Mouse (Mus musculus) limb, embryonic 11.5 days (tissue): ENCODE measurements at regions not wholly inside any gene's neighbourhood (a gene's known extent, or its start where the extent isn't known, plus 50 kb on each side); places are given as distances from the start of the nearest gene placed in this dataset.

Source experiments
- ATAC-seq: fragments of 200-750 bp; cut with Nextera tagmentation; 2 replicates; pipeline ENCODE4 v1.8.0; 2017; ENCODE audit warnings: low read depth; ENCODE audit not compliant: insufficient number of reproducible peaks, low FRiP score, low TSS enrichment
- DNase-seq: peaks from one replicate; pipeline ENCODE4 v3.0.0-alpha.2; 2015; ENCODE audit warnings: low spot score
- H3K27ac ChIP-seq: fragments of 300-500 bp; sonication (generic); replicated peaks from 2 replicates; pipeline ENCODE4 v1.5.1; 2014; ENCODE audit warnings: low read depth, mild to moderate bottlenecking, low read length
- H3K27me3 ChIP-seq: fragments of 300-500 bp; sonication (generic); 2 replicates; pipeline ENCODE4 v1.6.1; 2014; ENCODE audit warnings: mild to moderate bottlenecking, low read length, mixed read lengths; ENCODE audit not compliant: control insufficient read depth, insufficient read depth
- H3K36me3 ChIP-seq: fragments of 300-500 bp; sonication (generic); 2 replicates; pipeline ENCODE4 v1.6.1; 2014; ENCODE audit warnings: mild to moderate bottlenecking, low read length, moderate library complexity, mixed read lengths; ENCODE audit not compliant: control insufficient read depth, insufficient read depth
- H3K4me1 ChIP-seq: fragments of 300-500 bp; sonication (generic); 2 replicates; pipeline ENCODE4 v1.6.1; 2014; ENCODE audit warnings: low read length, mixed read lengths; ENCODE audit not compliant: control insufficient read depth, insufficient read depth
- H3K4me2 ChIP-seq: fragments of 300-500 bp; sonication (generic); 2 replicates; pipeline ENCODE4 v1.6.1; 2014; ENCODE audit warnings: low read depth, mild to moderate bottlenecking, moderate library complexity; ENCODE audit not compliant: severe bottlenecking
- H3K4me3 ChIP-seq: fragments of 300-500 bp; sonication (generic); 2 replicates; pipeline ENCODE4 v1.5.1; 2014; ENCODE audit warnings: low read depth, low read length
- H3K9ac ChIP-seq: fragments of 300-500 bp; sonication (generic); 2 replicates; pipeline ENCODE4 v1.6.1; 2014; ENCODE audit warnings: mild to moderate bottlenecking, low read length
- H3K9me3 ChIP-seq: fragments of 300-500 bp; sonication (generic); 2 replicates; pipeline ENCODE4 v1.6.1; 2016; ENCODE audit warnings: low read length; ENCODE audit not compliant: control insufficient read depth
- WGBS: fragments of 180-500 bp; shearing (Covaris S2); extraction: QIAGEN DNeasy Blood & Tissue Kit; methylation state at CpG from one replicate; pipeline ENCODE4 v1.1.7; 2014; 5-methylcytosine and 5-hydroxymethylcytosine counted together

DNA sequence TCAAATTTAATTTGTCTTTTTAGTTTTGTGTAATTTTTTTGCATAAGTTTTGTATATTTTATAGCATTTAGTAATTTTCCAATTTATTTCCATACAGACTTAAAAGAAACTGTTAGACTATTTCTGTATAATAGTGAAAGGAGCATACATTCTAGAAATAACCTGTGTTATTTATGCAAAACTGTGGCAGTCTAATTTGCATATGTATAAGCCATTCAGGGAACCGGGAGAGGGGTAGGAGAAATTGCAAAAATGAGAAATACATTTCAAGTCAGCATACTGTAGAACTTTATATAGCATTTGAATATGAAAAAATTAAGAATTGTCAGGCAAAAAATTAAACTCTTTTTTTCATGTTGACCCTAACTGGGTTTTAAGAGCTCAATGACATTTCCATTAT is 364.3 kb downstream of the Lmo7 start:
- H3K4me1 ChIP-seq: no peaks in the 10 kb centered on the region
- no peak overlapping the region for H3K4me3 ChIP-seq
- no peak overlapping the region for H3K4me2 ChIP-seq
- ATAC-seq (no peak), DNase-seq (no peak)
- WGBS: 91% methylated on average over 1 of the region's 1 CpGs
- H3K36me3 ChIP-seq: no peaks in the 10 kb centered on the region
- H3K27me3 ChIP-seq: no peaks in the 10 kb centered on the region
- no peak overlapping the region for H3K9ac ChIP-seq
- no peak overlapping the region for H3K27ac ChIP-seq
- H3K9me3 ChIP-seq: no peaks in the 10 kb centered on the region

DNA sequence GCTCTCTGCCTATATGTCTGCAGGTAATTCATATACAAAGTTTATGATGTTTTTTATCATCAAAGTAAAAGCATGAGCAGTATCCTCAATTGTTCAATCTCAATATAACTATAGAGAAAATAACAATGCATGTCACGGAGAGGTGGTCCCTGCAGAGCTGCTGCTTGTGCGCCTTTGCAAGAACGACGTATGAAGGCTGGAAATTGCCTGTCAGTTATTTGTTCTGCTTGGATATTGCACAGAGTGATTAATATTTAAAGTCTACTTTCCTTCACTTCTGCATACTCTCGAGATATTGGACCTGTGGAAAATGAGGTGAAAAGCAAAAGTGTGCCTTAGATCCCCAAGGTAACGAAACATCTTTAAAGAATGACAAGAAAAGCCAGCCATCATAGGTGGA is 362.8 kb downstream of the Lmo7 start:
- no peaks in the 10 kb centered on the region for H3K27me3 ChIP-seq
- H3K9ac ChIP-seq: no peak overlapping the region
- ATAC-seq: no peak
- H3K4me1 ChIP-seq: no peaks in the 10 kb centered on the region
- no peak overlapping the region for H3K27ac ChIP-seq
- no peaks in the 10 kb centered on the region for H3K36me3 ChIP-seq
- no peaks in the 10 kb centered on the region for H3K9me3 ChIP-seq
- 83% methylated on average over 6 of the region's 6 CpGs for WGBS
- H3K4me2 ChIP-seq: no peak overlapping the region
- H3K4me3 ChIP-seq: no peak overlapping the region
- DNase-seq: no peak

DNA sequence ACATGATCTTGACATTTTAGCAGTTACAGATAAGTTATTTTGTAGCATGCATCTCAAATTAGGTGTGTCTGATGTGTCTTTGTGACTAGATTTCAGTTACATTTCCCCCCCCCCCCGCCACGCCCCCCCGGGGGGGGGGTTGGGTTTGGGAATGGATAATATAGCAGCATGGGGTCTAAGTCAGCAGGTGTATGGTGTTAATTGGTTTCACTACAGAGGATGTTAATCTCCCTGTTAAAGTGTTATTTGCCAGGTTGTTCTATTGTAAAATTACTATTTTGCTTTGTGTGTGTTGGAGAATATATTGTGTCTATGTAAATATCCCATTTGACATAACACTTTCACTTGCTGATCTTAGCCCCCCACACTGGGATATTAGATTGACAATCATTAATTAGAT is 319.2 kb downstream of the Lmo7 start:
- no peaks in the 10 kb centered on the region for H3K27me3 ChIP-seq
- H3K27ac ChIP-seq: no peak overlapping the region
- H3K9ac ChIP-seq: no peak overlapping the region
- no peak overlapping the region for H3K4me3 ChIP-seq
- H3K4me1 ChIP-seq: no peaks in the 10 kb centered on the region
- no peak overlapping the region for H3K4me2 ChIP-seq
- 16% methylated on average over 3 of the region's 3 CpGs for WGBS
- no peak for DNase-seq
- no peak for ATAC-seq
- no peaks in the 10 kb centered on the region for H3K9me3 ChIP-seq
- no peaks in the 10 kb centered on the region for H3K36me3 ChIP-seq

- Histone ChIP-seq H3K36me3 (no peaks in the 10 kb centered on the region), H3K27ac (no peak overlapping the region), H3K4me1 (no peaks in the 10 kb centered on the region), H3K4me2 (no peak overlapping the region), H3K27me3 (no peaks in the 10 kb centered on the region), H3K9me3 (no peaks in the 10 kb centered on the region), H3K9ac (no peak overlapping the region), H3K4me3 (no peak overlapping the region)
- ATAC-seq: no peak
- WGBS: 64% methylated on average over 2 of the region's 3 CpGs
- DNase-seq: no peak
Observed at GRCm38 (mm10) chr14:102048485-102048884, 318.7 kb downstream of the Lmo7 start.

- ATAC-seq (no peak), DNase-seq (no peak)
- H3K27me3 ChIP-seq: no peaks in the 10 kb centered on the region
- 87% methylated on average over 2 of the region's 2 CpGs for WGBS
- no peaks in the 10 kb centered on the region for H3K36me3 ChIP-seq
- H3K4me1 ChIP-seq: no peaks in the 10 kb centered on the region
- H3K9me3 ChIP-seq: no peaks in the 10 kb centered on the region
- no peak overlapping the region for H3K9ac ChIP-seq
- H3K4me2 ChIP-seq: no peak overlapping the region
- H3K4me3 ChIP-seq: no peak overlapping the region
- H3K27ac ChIP-seq: no peak overlapping the region
Observed at GRCm38 (mm10) chr14:102038145-102038544, 308.4 kb downstream of the Lmo7 start.

GRCm38 (mm10) chr14:102037487-102037886 is 307.7 kb downstream of the Lmo7 start:
- no peaks in the 10 kb centered on the region for H3K36me3 ChIP-seq
- no peak overlapping the region for H3K9ac ChIP-seq
- no peak overlapping the region for H3K4me3 ChIP-seq
- H3K4me2 ChIP-seq: no peak overlapping the region
- no peaks in the 10 kb centered on the region for H3K4me1 ChIP-seq
- H3K27me3 ChIP-seq: no peaks in the 10 kb centered on the region
- no peak overlapping the region for H3K27ac ChIP-seq
- 88% methylated on average over 5 of the region's 5 CpGs for WGBS
- no peak for ATAC-seq
- no peak for DNase-seq
- H3K9me3 ChIP-seq: no peaks in the 10 kb centered on the region

GRCm38 (mm10) chr14:102031047-102031903 is 301.5 kb downstream of the Lmo7 start:
- Histone ChIP-seq H3K4me1 (no peaks in the 10 kb centered on the region), H3K27ac (no peak overlapping the region), H3K9me3 (no peaks in the 10 kb centered on the region), H3K4me2 (no peak overlapping the region), H3K36me3 (no peaks in the 10 kb centered on the region), H3K27me3 (no peaks in the 10 kb centered on the region), H3K4me3 (no peak overlapping the region), H3K9ac (no peak overlapping the region)
- 74% methylated on average over 10 of the region's 10 CpGs for WGBS
- ATAC-seq: no peak
- no peak for DNase-seq

- Histone ChIP-seq H3K27ac (no peak overlapping the region), H3K27me3 (no peaks in the 10 kb centered on the region), H3K4me2 (no peak overlapping the region), H3K4me1 (no peaks in the 10 kb centered on the region), H3K9ac (no peak overlapping the region), H3K4me3 (no peak overlapping the region), H3K9me3 (no peaks in the 10 kb centered on the region), H3K36me3 (no peaks in the 10 kb centered on the region)
- ATAC-seq (no peak), DNase-seq (no peak)
- 21% methylated on average over 3 of the region's 3 CpGs for WGBS
Observed at GRCm38 (mm10) chr14:102024646-102025045, 294.9 kb downstream of the Lmo7 start.

- Histone ChIP-seq H3K9ac (no peak overlapping the region), H3K27ac (no peak overlapping the region), H3K4me2 (no peak overlapping the region), H3K36me3 (no peaks in the 10 kb centered on the region), H3K4me3 (no peak overlapping the region), H3K27me3 (no peaks in the 10 kb centered on the region), H3K4me1 (no peaks in the 10 kb centered on the region), H3K9me3 (no peaks in the 10 kb centered on the region)
- ATAC-seq: no peak
- WGBS: 77% methylated on average over 8 of the region's 8 CpGs
- DNase-seq: no peak
Observed at GRCm38 (mm10) chr14:102020161-102020605, 290.4 kb downstream of the Lmo7 start.
